Comparison of ENCODE assay signal across 19 mouse cellular contexts in the genomic region with DNA sequence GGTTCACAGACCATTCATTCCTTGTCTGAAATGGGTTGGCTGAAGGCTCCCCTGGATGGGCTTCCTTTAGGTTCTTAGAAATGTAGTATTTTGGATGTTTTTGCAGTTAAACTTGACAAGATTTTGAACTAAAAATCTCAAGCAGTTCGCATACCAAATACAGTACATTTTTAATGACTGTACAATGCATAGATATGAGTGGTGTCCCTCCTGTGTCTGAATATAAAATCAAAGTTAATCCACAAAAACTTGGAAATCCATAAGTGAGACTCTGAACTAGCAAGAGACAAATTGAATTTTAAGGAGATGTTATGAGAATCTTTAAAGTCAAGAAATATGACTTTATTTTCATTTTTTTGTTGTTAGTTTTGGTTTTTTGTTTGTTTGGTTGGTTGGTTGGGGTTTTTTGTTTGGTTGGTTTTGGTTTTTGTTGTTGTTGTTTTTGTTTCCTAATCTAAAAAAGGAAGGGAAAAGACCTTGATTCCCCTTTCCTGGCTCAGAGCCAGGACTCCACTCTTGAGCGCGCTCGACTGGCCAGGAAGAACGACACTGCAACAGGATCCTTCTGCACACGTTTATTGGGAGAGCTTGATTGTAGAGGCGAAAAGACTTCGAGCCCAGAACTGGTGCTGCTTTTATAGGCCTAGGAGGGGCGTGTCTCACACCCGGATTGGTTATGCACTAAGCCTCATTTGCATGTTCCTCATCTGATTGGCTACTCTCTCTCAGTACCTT. TPM values are rescaled to one million over a fixed set of nuclear protein-coding genes. Genes with fewer than 3 reads are reported as not detected.
DNase-seq lines count a peak whose midpoint lies in the region; ATAC-seq lines count a peak whose summit lies in the region.
"Not testable (repeated sequence)": the region's sequence is repeated elsewhere in the genome, so short reads cannot be mapped to it uniquely, and the experiment has no call there.
"Had no signal": no experiment of that assay in that cellular context is flagged by ENCODE, and none has a peak within 500 bp of the region (broad histone marks: within the 10 kb centered on the region; RNA-seq: fewer than 3 reads in every experiment).

No protein-coding gene starts in this region.

- DNase-seq in intestine, embryonic 14.5 days (ENCODE audit: low spot score); neural tube, embryonic 11.5 days (ENCODE audit: low spot score): not testable (repeated sequence)
- DNase-seq in left cerebral cortex, postnatal 4 days = peak; percentile 4

- H3K4me1 ChIP-seq in forebrain, embryonic 12.5 days; heart, embryonic 14.5 days (ENCODE audit: control insufficient read depth in 2 of 2, insufficient read depth in 2 of 2, low read length in 2 of 2); intestine, embryonic 14.5 days (replicated peaks; ENCODE audit: control insufficient read depth, insufficient read depth, low read length); kidney, embryonic 14.5 days (ENCODE audit: control insufficient read depth, insufficient read depth, low read length); lung, embryonic 15.5 days; neural tube, embryonic 11.5 days (ENCODE audit: control insufficient read depth, insufficient read depth, low read length): not testable (repeated sequence)

- not testable (repeated sequence) for H3K27me3 ChIP-seq in forebrain, embryonic 12.5 days; heart, embryonic 14.5 days (ENCODE audit: control insufficient read depth, insufficient read depth, low read length); intestine, embryonic 14.5 days (replicated peaks; ENCODE audit: control insufficient read depth, insufficient read depth, low read length); kidney, embryonic 14.5 days (ENCODE audit: control insufficient read depth, insufficient read depth, low read length); lung, embryonic 15.5 days; neural tube, embryonic 11.5 days (ENCODE audit: control insufficient read depth, insufficient read depth, low read length)

- H3K4me3 ChIP-seq in forebrain, embryonic 12.5 days (replicated peaks); heart, embryonic 14.5 days (ENCODE audit: control insufficient read depth in 1 of 2, insufficient read depth in 1 of 2, low read depth in 1 of 2, low read length in 2 of 2); intestine, embryonic 14.5 days (ENCODE audit: low read depth, low read length); kidney, embryonic 14.5 days (ENCODE audit: low read length); lung, embryonic 15.5 days; neural tube, embryonic 11.5 days (ENCODE audit: low read depth, low read length): not testable (repeated sequence)

- H3K36me3 ChIP-seq in forebrain, embryonic 12.5 days (replicated peaks); heart, embryonic 14.5 days (ENCODE audit: control insufficient read depth, insufficient read depth, low read length); intestine, embryonic 14.5 days (ENCODE audit: control insufficient read depth, insufficient read depth, low read length); kidney, embryonic 14.5 days (ENCODE audit: control insufficient read depth, insufficient read depth, low read length); lung, embryonic 15.5 days; neural tube, embryonic 11.5 days (ENCODE audit: control insufficient read depth, insufficient read depth, low read length): not testable (repeated sequence)

- not testable (repeated sequence) for H3K4me2 ChIP-seq in forebrain, embryonic 12.5 days; heart, embryonic 14.5 days (ENCODE audit: low read length); intestine, embryonic 14.5 days (ENCODE audit: low read length); kidney, embryonic 14.5 days (replicated peaks; ENCODE audit: low read depth, low read length); lung, embryonic 15.5 days; neural tube, embryonic 11.5 days (ENCODE audit: low read depth)

- peaks cover 20% of the 10 kb centered on the region for H3K9me3 ChIP-seq in forebrain, embryonic 12.5 days
- H3K9me3 ChIP-seq in heart, embryonic 14.5 days (ENCODE audit: control insufficient read depth, low read length); intestine, embryonic 14.5 days (ENCODE audit: control insufficient read depth, low read length); kidney, embryonic 14.5 days (ENCODE audit: control insufficient read depth, low read length); lung, embryonic 15.5 days; neural tube, embryonic 11.5 days (ENCODE audit: control insufficient read depth, low read length): not testable (repeated sequence)

- WGBS in forebrain, embryonic 12.5 days = 80% methylated on average over 8 of the region's 10 CpGs
- WGBS in heart, embryonic 14.5 days = 80% methylated on average over 7 of the region's 10 CpGs
- 84% methylated on average over 7 of the region's 10 CpGs for WGBS in intestine, embryonic 14.5 days
- 81% methylated on average over 7 of the region's 10 CpGs for WGBS in kidney, embryonic 14.5 days
- 77% methylated on average over 8 of the region's 10 CpGs for WGBS in lung, embryonic 15.5 days
- 86% methylated on average over 7 of the region's 10 CpGs for WGBS in neural tube, embryonic 11.5 days

- ATAC-seq in forebrain, embryonic 12.5 days (ENCODE audit: low FRiP score) = peak; percentile 77
- peak; percentile 64; the same call in 1 of the 2 replicates for ATAC-seq in heart, embryonic 14.5 days (ENCODE audit: insufficient number of reproducible peaks, insufficient read depth, low FRiP score, low read depth)
- peak; percentile 82 for ATAC-seq in intestine, embryonic 14.5 days (replicated peaks; ENCODE audit: low FRiP score, low TSS enrichment, low read depth)
- ATAC-seq in kidney, embryonic 14.5 days (ENCODE audit: low FRiP score, low TSS enrichment) = 0 out of 2 replicates have a peak, but pooled peaks have one; percentile 72
- peak; percentile 75; the same call in 1 of the 2 replicates for ATAC-seq in lung, embryonic 15.5 days (ENCODE audit: borderline replicate concordance, extremely low read depth, low FRiP score, low TSS enrichment)
- ATAC-seq in neural tube, embryonic 11.5 days (ENCODE audit: insufficient read depth, low FRiP score, low TSS enrichment) = peak; percentile 77

- H3K9ac ChIP-seq in forebrain, embryonic 12.5 days; heart, embryonic 14.5 days (ENCODE audit: low read length); intestine, embryonic 14.5 days (ENCODE audit: low read length); kidney, embryonic 14.5 days (ENCODE audit: low read depth, low read length); lung, embryonic 15.5 days; neural tube, embryonic 11.5 days (ENCODE audit: low read length): not testable (repeated sequence)

- intact Hi-C loops in left cerebral cortex, postnatal 4 days (cut with DNase I) = not testable (repeated sequence)

- H3K27ac ChIP-seq in forebrain, embryonic 12.5 days; heart, embryonic 14.5 days (replicated peaks in 1 of 2; ENCODE audit: control insufficient read depth in 1 of 2, insufficient read depth in 1 of 2, low read depth in 2 of 2, low read length in 2 of 2); intestine, embryonic 14.5 days (ENCODE audit: low read depth); kidney, embryonic 14.5 days (ENCODE audit: low read depth, low read length); lung, embryonic 15.5 days; neural tube, embryonic 11.5 days (ENCODE audit: low read depth, low read length): not testable (repeated sequence)

RNA-seq across cellular contexts. Expression of a gene that starts 24.6 kb away (rescaled TPM):
- not detected in 2 replicates for polyA plus RNA-seq in forebrain, embryonic 12.5 days (2016; fragmentation: Nextera tagmentation; extraction: Ambion mirVana)
- not detected in 2 replicates for polyA plus RNA-seq in heart, embryonic 14.5 days (2014; fragmentation: Nextera tagmentation; extraction: Ambion mirVana)
- polyA plus RNA-seq in intestine, embryonic 14.5 days (2014; fragmentation: Nextera tagmentation; extraction: Ambion mirVana) = not detected in 2 replicates
- polyA plus RNA-seq in kidney, embryonic 14.5 days (2014; fragmentation: Nextera tagmentation; extraction: Ambion mirVana) = not detected in 2 replicates
- not detected for total RNA-seq in left cerebral cortex, postnatal 4 days (2021)
- polyA plus RNA-seq in lung, embryonic 15.5 days (2015; fragmentation: Nextera tagmentation; extraction: Ambion mirVana) = not detected in 2 replicates
- not detected in 2 replicates for polyA plus RNA-seq in neural tube, embryonic 11.5 days (2014; fragmentation: Nextera tagmentation; extraction: Ambion mirVana)
- total RNA-seq: adrenal gland, adult 8-10 months; gastrocnemius, adult 8-10 months; heart, adult 2 months; heart, postnatal 4 days; layer of hippocampus, adult 18-20 months; megakaryocyte, adult 5-6 weeks; MEL had no signal
- polyA plus RNA-seq: brain, embryonic 14.5 days; CD4-positive, CD25-positive, alpha-beta regulatory T cell, adult 4 months; heart, adult 2 months; limb, embryonic 10.5 days; lung, adult 2 months; spleen, adult 2 months had no signal

RNA-seq across cellular contexts. Expression of a gene that starts 32.6 kb away (rescaled TPM):
- not detected in 2 replicates for polyA plus RNA-seq in forebrain, embryonic 12.5 days (2016; fragmentation: Nextera tagmentation; extraction: Ambion mirVana)
- not detected in 2 replicates for polyA plus RNA-seq in heart, embryonic 14.5 days (2014; fragmentation: Nextera tagmentation; extraction: Ambion mirVana)
- polyA plus RNA-seq in intestine, embryonic 14.5 days (2014; fragmentation: Nextera tagmentation; extraction: Ambion mirVana) = not detected in 2 replicates
- not detected in 2 replicates for polyA plus RNA-seq in kidney, embryonic 14.5 days (2014; fragmentation: Nextera tagmentation; extraction: Ambion mirVana)
- not detected for total RNA-seq in left cerebral cortex, postnatal 4 days (2021)
- polyA plus RNA-seq in lung, embryonic 15.5 days (2015; fragmentation: Nextera tagmentation; extraction: Ambion mirVana) = not detected in 2 replicates
- polyA plus RNA-seq in neural tube, embryonic 11.5 days (2014; fragmentation: Nextera tagmentation; extraction: Ambion mirVana) = not detected in 2 replicates
- total RNA-seq: adrenal gland, adult 8-10 months; gastrocnemius, adult 8-10 months; heart, adult 2 months; layer of hippocampus, adult 18-20 months; megakaryocyte, adult 5-6 weeks; MEL had no signal
- polyA plus RNA-seq: brain, embryonic 14.5 days; CD4-positive, CD25-positive, alpha-beta regulatory T cell, adult 4 months; heart, adult 2 months; limb, embryonic 10.5 days; spleen, adult 2 months had no signal
